Mouse (Mus musculus): ENCODE results near the gene 1600015I10Rik. TPM values are rescaled to one million over a fixed set of nuclear protein-coding genes. Genes with fewer than 3 reads are reported as not detected.

1600015I10Rik gene
- polyA plus RNA-seq, 1 experiment from 2014 or later, result not detected

DNA sequence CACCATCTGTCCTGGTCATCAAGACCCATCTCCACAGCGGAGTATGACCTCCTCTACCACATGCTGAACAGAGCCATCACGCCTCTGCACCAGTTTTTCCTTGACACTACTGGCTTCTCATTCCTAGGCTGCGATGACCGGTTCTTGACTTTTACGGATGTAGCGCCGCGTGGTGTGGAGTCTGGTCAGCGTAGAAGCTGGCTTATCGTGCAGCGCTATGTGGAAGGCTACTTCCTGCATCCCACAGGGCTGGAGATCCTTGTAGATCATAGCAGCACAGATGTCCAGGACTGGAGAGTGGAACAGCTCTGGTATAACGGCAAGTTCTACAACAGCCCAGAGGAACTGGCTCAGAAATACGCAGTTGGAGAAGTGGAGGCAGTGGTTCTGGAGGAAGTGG lies 24.1 kb upstream of the 1600015I10Rik start:
- Histone ChIP-seq H3K9me3 (ENCODE audit: control insufficient read depth, low read length) (no peaks in the 10 kb centered on the region), H3K4me1 (ENCODE audit: control insufficient read depth, insufficient read depth, low read length) (no peaks in the 10 kb centered on the region), H3K36me3 (ENCODE audit: control insufficient read depth, insufficient read depth, low read length) (no peaks in the 10 kb centered on the region), H3K9ac (ENCODE audit: low read length) (no peak overlapping the region), H3K27ac (replicated peaks; ENCODE audit: low read depth, low read length) (no peak overlapping the region), H3K27me3 (ENCODE audit: control insufficient read depth, insufficient read depth, low read length) (no peaks in the 10 kb centered on the region), H3K4me3 (ENCODE audit: low read depth, low read length) (no peak overlapping the region), H3K4me2 (ENCODE audit: low read depth, severe bottlenecking) (no peak overlapping the region)
- WGBS, result 94% methylated on average over 13 of the region's 13 CpGs
- no peak for DNase-seq (ENCODE audit: low spot score)
- no peak for ATAC-seq (ENCODE audit: insufficient number of reproducible peaks, low FRiP score, low TSS enrichment, low read depth)

DNA sequence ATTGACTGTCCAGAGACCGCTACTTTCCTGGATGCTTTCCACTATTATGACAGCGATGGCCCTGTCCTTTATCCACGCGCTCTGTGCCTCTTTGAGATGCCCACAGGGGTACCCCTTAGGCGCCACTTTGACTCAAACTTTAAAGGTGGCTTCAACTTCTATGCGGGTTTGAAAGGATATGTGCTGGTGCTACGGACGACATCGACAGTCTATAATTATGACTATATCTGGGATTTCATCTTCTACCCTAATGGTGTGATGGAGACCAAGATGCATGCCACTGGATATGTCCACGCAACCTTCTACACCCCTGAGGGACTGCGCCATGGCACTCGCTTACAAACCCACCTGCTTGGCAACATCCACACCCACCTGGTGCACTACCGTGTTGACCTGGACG lies 23.3 kb upstream of the 1600015I10Rik start:
- ATAC-seq (ENCODE audit: insufficient number of reproducible peaks, low FRiP score, low TSS enrichment, low read depth) (no peak), DNase-seq (ENCODE audit: low spot score) (no peak)
- H3K4me2 ChIP-seq (ENCODE audit: low read depth, severe bottlenecking), result no peak overlapping the region
- H3K4me1 ChIP-seq (ENCODE audit: control insufficient read depth, insufficient read depth, low read length), result no peaks in the 10 kb centered on the region
- H3K9ac ChIP-seq (ENCODE audit: low read length), result no peak overlapping the region
- H3K9me3 ChIP-seq (ENCODE audit: control insufficient read depth, low read length), result no peaks in the 10 kb centered on the region
- H3K27ac ChIP-seq (replicated peaks; ENCODE audit: low read depth, low read length), result no peak overlapping the region
- no peak overlapping the region for H3K4me3 ChIP-seq (ENCODE audit: low read depth, low read length)
- WGBS, result 92% methylated on average over 14 of the region's 14 CpGs
- H3K27me3 ChIP-seq (ENCODE audit: control insufficient read depth, insufficient read depth, low read length), result no peaks in the 10 kb centered on the region
- no peaks in the 10 kb centered on the region for H3K36me3 ChIP-seq (ENCODE audit: control insufficient read depth, insufficient read depth, low read length)

- no peak overlapping the region for H3K9ac ChIP-seq (ENCODE audit: low read length)
- DNase-seq (ENCODE audit: low spot score) (no peak), ATAC-seq (ENCODE audit: insufficient number of reproducible peaks, low FRiP score, low TSS enrichment, low read depth) (no peak)
- no peak overlapping the region for H3K4me3 ChIP-seq (ENCODE audit: low read depth, low read length)
- WGBS, result 84% methylated on average over 1 of the region's 1 CpGs
- H3K4me1 ChIP-seq (ENCODE audit: control insufficient read depth, insufficient read depth, low read length), result no peaks in the 10 kb centered on the region
- no peaks in the 10 kb centered on the region for H3K36me3 ChIP-seq (ENCODE audit: control insufficient read depth, insufficient read depth, low read length)
- no peaks in the 10 kb centered on the region for H3K9me3 ChIP-seq (ENCODE audit: control insufficient read depth, low read length)
- no peak overlapping the region for H3K4me2 ChIP-seq (ENCODE audit: low read depth, severe bottlenecking)
- H3K27me3 ChIP-seq (ENCODE audit: control insufficient read depth, insufficient read depth, low read length), result no peaks in the 10 kb centered on the region
- H3K27ac ChIP-seq (replicated peaks; ENCODE audit: low read depth, low read length), result no peak overlapping the region
These were observed 20.5 kb upstream of the 1600015I10Rik start for GRCm38 (mm10) chr6:48909229-48909628.

- no peak overlapping the region for H3K4me2 ChIP-seq (ENCODE audit: low read depth, severe bottlenecking)
- H3K27ac ChIP-seq (replicated peaks; ENCODE audit: low read depth, low read length), result no peak overlapping the region
- H3K9me3 ChIP-seq (ENCODE audit: control insufficient read depth, low read length), result no peaks in the 10 kb centered on the region
- ATAC-seq (ENCODE audit: insufficient number of reproducible peaks, low FRiP score, low TSS enrichment, low read depth) (no peak), DNase-seq (ENCODE audit: low spot score) (no peak)
- no peak overlapping the region for H3K9ac ChIP-seq (ENCODE audit: low read length)
- no peaks in the 10 kb centered on the region for H3K36me3 ChIP-seq (ENCODE audit: control insufficient read depth, insufficient read depth, low read length)
- 56% methylated on average over 3 of the region's 3 CpGs for WGBS
- H3K4me3 ChIP-seq (ENCODE audit: low read depth, low read length), result no peak overlapping the region
- H3K4me1 ChIP-seq (ENCODE audit: control insufficient read depth, insufficient read depth, low read length), result no peaks in the 10 kb centered on the region
- H3K27me3 ChIP-seq (ENCODE audit: control insufficient read depth, insufficient read depth, low read length), result no peaks in the 10 kb centered on the region
These were observed 17.7 kb upstream of the 1600015I10Rik start for GRCm38 (mm10) chr6:48912033-48912432.

- Histone ChIP-seq H3K36me3 (ENCODE audit: control insufficient read depth, insufficient read depth, low read length) (no peaks in the 10 kb centered on the region), H3K4me2 (ENCODE audit: low read depth, severe bottlenecking) (no peak overlapping the region), H3K4me3 (ENCODE audit: low read depth, low read length) (no peak overlapping the region), H3K9me3 (ENCODE audit: control insufficient read depth, low read length) (no peaks in the 10 kb centered on the region), H3K9ac (ENCODE audit: low read length) (no peak overlapping the region), H3K4me1 (ENCODE audit: control insufficient read depth, insufficient read depth, low read length) (no peaks in the 10 kb centered on the region), H3K27me3 (ENCODE audit: control insufficient read depth, insufficient read depth, low read length) (no peaks in the 10 kb centered on the region), H3K27ac (replicated peaks; ENCODE audit: low read depth, low read length) (no peak overlapping the region)
- no peak for ATAC-seq (ENCODE audit: insufficient number of reproducible peaks, low FRiP score, low TSS enrichment, low read depth)
- WGBS, result 91% methylated on average over 2 of the region's 2 CpGs
- DNase-seq (ENCODE audit: low spot score), result no peak
These were observed 16.1 kb upstream of the 1600015I10Rik start for GRCm38 (mm10) chr6:48913587-48913986.

DNA sequence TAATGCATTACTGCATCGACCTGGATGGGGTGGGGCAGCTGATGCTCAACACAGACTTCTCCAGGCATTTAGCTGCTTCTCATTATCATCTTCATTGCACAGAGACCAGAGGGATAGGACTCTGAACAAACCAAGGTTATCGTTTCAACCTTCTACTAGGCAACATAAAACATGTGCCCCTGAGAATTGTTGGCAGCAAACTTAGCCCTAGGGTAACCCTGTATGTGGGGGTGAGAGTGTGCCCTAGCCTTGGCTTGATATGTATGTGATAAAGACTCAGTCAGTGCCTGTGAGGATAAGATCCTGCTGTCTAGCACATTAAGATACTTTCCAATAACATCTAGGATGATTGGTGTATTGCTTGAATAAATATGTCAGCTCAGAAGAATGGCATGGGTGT lies 19.9 kb downstream of the 1600015I10Rik start:
- Histone ChIP-seq H3K4me3 (ENCODE audit: low read depth, low read length) (no peak overlapping the region), H3K27ac (replicated peaks; ENCODE audit: low read depth, low read length) (no peak overlapping the region), H3K27me3 (ENCODE audit: control insufficient read depth, insufficient read depth, low read length) (no peaks in the 10 kb centered on the region), H3K4me2 (ENCODE audit: low read depth, severe bottlenecking) (no peak overlapping the region), H3K4me1 (ENCODE audit: control insufficient read depth, insufficient read depth, low read length) (no peaks in the 10 kb centered on the region), H3K9ac (ENCODE audit: low read length) (no peak overlapping the region), H3K9me3 (ENCODE audit: control insufficient read depth, low read length) (no peaks in the 10 kb centered on the region), H3K36me3 (ENCODE audit: control insufficient read depth, insufficient read depth, low read length) (no peaks in the 10 kb centered on the region)
- WGBS, result 78% methylated on average over 2 of the region's 2 CpGs
- ATAC-seq (ENCODE audit: insufficient number of reproducible peaks, low FRiP score, low TSS enrichment, low read depth) (no peak), DNase-seq (ENCODE audit: low spot score) (no peak)

- DNase-seq (ENCODE audit: low spot score), result no peak
- WGBS, result 81% methylated on average over 5 of the region's 5 CpGs
- Histone ChIP-seq H3K36me3 (ENCODE audit: control insufficient read depth, insufficient read depth, low read length) (no peaks in the 10 kb centered on the region), H3K27me3 (ENCODE audit: control insufficient read depth, insufficient read depth, low read length) (no peaks in the 10 kb centered on the region), H3K4me3 (ENCODE audit: low read depth, low read length) (no peak overlapping the region), H3K4me1 (ENCODE audit: control insufficient read depth, insufficient read depth, low read length) (no peaks in the 10 kb centered on the region), H3K9ac (ENCODE audit: low read length) (no peak overlapping the region), H3K4me2 (ENCODE audit: low read depth, severe bottlenecking) (no peak overlapping the region), H3K27ac (replicated peaks; ENCODE audit: low read depth, low read length) (no peak overlapping the region), H3K9me3 (ENCODE audit: control insufficient read depth, low read length) (no peaks in the 10 kb centered on the region)
- no peak for ATAC-seq (ENCODE audit: insufficient number of reproducible peaks, low FRiP score, low TSS enrichment, low read depth)
These were observed 21.0 kb downstream of the 1600015I10Rik start for GRCm38 (mm10) chr6:48950676-48951075.

DNA sequence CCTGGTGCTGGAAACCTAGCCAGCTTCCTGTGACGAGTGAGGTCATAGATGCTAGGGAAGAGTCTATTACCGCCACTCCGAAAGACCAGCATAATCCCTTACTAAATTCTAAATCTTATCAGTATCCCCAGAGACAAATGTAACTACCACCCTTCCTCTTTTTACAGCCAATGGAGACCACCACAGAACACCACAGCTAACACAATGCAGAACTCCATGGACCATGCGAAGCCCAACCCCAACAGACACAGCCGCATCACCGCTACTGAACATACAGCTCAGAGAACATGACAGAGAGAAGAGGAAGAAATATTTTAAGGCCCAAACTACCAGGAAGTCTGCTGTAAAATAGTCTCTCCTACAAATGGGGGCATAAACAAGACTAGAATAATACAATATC lies 21.9 kb downstream of the 1600015I10Rik start:
- Histone ChIP-seq H3K4me3 (ENCODE audit: low read depth, low read length) (no peak overlapping the region), H3K4me1 (ENCODE audit: control insufficient read depth, insufficient read depth, low read length) (no peaks in the 10 kb centered on the region), H3K36me3 (ENCODE audit: control insufficient read depth, insufficient read depth, low read length) (no peaks in the 10 kb centered on the region), H3K4me2 (ENCODE audit: low read depth, severe bottlenecking) (no peak overlapping the region), H3K9me3 (ENCODE audit: control insufficient read depth, low read length) (no peaks in the 10 kb centered on the region), H3K9ac (ENCODE audit: low read length) (no peak overlapping the region), H3K27ac (replicated peaks; ENCODE audit: low read depth, low read length) (no peak overlapping the region), H3K27me3 (ENCODE audit: control insufficient read depth, insufficient read depth, low read length) (no peaks in the 10 kb centered on the region)
- WGBS, result 93% methylated on average over 6 of the region's 6 CpGs
- DNase-seq (ENCODE audit: low spot score), result no peak
- ATAC-seq (ENCODE audit: insufficient number of reproducible peaks, low FRiP score, low TSS enrichment, low read depth), result no peak

DNA sequence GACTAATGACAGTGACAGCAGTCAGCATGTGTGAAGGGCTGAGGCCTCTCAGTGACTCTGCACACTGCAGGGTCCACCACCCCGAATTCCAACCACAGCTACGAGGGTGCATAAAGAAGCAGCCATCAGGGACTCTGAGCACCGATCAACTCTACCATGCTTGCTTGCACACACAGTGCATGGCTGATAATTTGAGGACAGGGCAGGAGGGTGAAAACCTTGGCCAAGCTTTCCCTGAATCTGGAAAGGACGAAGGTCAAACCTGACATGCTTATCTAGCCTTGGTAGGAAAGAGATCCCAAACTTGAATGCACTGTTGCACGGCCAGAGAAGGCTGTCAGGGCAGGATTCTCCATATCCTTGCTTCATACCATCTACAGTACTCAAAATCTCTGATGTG lies 23.5 kb downstream of the 1600015I10Rik start:
- Histone ChIP-seq H3K27me3 (ENCODE audit: control insufficient read depth, insufficient read depth, low read length) (no peaks in the 10 kb centered on the region), H3K27ac (replicated peaks; ENCODE audit: low read depth, low read length) (no peak overlapping the region), H3K9ac (ENCODE audit: low read length) (no peak overlapping the region), H3K4me3 (ENCODE audit: low read depth, low read length) (no peak overlapping the region), H3K4me2 (ENCODE audit: low read depth, severe bottlenecking) (no peak overlapping the region), H3K4me1 (ENCODE audit: control insufficient read depth, insufficient read depth, low read length) (no peaks in the 10 kb centered on the region), H3K36me3 (ENCODE audit: control insufficient read depth, insufficient read depth, low read length) (no peaks in the 10 kb centered on the region), H3K9me3 (ENCODE audit: control insufficient read depth, low read length) (no peaks in the 10 kb centered on the region)
- DNase-seq (ENCODE audit: low spot score) (no peak), ATAC-seq (ENCODE audit: insufficient number of reproducible peaks, low FRiP score, low TSS enrichment, low read depth) (no peak)
- WGBS, result 90% methylated on average over 5 of the region's 5 CpGs

All from limb, embryonic 11.5 days (tissue).